Mouse (Mus musculus) bone marrow macrophage, adult 2 months (primary cell): ENCODE results near the gene Abcg8. TPM values are rescaled to one million over a fixed set of nuclear protein-coding genes. Genes with fewer than 3 reads are reported as not detected.

Experiments used
- H3K27ac ChIP-seq: 2 replicates; pipeline ENCODE4 v1.5.1; 2012; ENCODE audit warnings: low read depth, low read length; ENCODE audit not compliant: insufficient read depth
- H3K4me1 ChIP-seq: 2 replicates; pipeline ENCODE4 v1.6.1; 2012; ENCODE audit warnings: low read length; ENCODE audit not compliant: control insufficient read depth, insufficient read depth
- H3K4me3 ChIP-seq: 2 replicates; pipeline ENCODE4 v1.5.1; 2012; ENCODE audit warnings: mild to moderate bottlenecking, low read length, moderate library complexity; ENCODE audit not compliant: insufficient read depth
- CTCF ChIP-seq: IDR thresholded peaks from 2 replicates; pipeline ENCODE4 v1.5.1; 2012; ENCODE audit warnings: low read depth, mild to moderate bottlenecking, low read length, moderate library complexity
- POLR2A ChIP-seq: IDR thresholded peaks from 2 replicates; pipeline ENCODE4 v1.6.1; 2012; ENCODE audit warnings: mild to moderate bottlenecking, low read depth, low read length, borderline replicate concordance
- polyA plus RNA-seq: library from polyadenylated mRNA; stranded (reverse); fragments of >200 nt; gene quantifications from 2 replicates; pipeline ENCODE4 v1.2.4, GENCODE M21; 2012; ENCODE audit not compliant: missing spikeins, insufficient read depth, insufficient read length

Gene Abcg8
- polyA plus RNA-seq, 1 experiment: not detected

DNA sequence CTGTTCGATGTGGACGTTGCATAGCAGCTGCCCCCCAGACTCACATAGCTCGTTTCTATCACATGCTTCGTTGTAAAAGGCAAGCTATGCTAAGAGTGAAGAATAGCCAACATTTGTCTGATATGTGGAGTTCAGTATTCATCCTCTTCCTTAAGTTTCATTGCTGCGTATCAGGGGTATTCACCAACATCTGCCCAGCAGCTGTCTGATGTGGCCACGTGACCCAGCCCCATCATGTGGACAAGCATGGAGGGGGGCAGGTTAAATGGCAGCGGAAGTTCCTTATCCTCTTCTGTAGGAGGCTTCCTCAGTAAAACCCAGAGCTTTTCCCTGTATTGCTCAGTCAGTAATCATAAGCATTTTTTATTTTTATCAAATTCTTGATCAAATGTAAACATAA is 18.3 kb upstream of the Abcg8 start:
- no peaks in the 10 kb centered on the region for H3K4me1 ChIP-seq
- TF ChIP-seq POLR2A (no peak), CTCF (no peak)
- H3K4me3 ChIP-seq: no peak overlapping the region
- no peak overlapping the region for H3K27ac ChIP-seq

DNA sequence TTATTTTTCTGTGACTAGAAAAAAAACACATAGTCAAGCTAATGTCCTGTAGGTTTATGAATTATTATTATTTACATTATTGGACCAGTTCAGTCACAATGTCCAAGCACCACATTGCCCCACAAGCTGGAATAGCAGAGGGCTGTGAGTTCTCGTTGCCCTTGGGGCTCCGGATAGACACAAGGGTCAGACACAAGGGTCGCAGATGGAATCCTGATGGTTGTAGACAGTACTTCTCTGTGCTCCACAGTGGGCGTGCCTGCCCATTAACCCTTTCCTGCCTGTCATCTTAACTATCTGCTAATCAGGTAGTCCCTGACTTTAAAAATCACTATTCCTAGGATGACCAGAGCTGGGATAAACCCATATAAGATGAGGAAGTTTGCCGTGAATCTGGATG is 17.9 kb upstream of the Abcg8 start:
- Histone ChIP-seq H3K27ac (no peak overlapping the region), H3K4me1 (no peaks in the 10 kb centered on the region), H3K4me3 (no peak overlapping the region)
- TF ChIP-seq POLR2A: no peak
- TF ChIP-seq CTCF: no peak

DNA sequence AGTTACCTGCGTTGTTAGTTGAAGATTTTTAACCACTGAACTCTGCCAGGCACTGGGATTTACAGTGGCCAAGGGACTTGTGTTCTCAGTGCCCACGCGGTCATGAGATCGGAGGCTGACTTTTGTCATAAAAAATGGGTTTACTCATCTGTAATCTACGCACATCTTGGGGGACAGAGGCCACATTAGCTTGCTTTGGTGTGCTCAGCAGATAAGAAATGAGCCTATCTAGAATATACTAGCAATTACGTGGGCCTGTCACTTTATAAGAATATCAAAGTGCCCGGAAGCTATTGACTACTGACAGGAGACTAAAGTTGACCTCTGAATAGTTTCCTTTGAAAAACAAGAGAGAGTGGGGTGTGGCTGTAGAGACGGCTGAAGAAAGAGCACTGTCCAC is 17.2 kb upstream of the Abcg8 start:
- Histone ChIP-seq H3K4me3 (no peak overlapping the region), H3K27ac (no peak overlapping the region), H3K4me1 (no peaks in the 10 kb centered on the region)
- TF ChIP-seq POLR2A (no peak), CTCF (no peak)

DNA sequence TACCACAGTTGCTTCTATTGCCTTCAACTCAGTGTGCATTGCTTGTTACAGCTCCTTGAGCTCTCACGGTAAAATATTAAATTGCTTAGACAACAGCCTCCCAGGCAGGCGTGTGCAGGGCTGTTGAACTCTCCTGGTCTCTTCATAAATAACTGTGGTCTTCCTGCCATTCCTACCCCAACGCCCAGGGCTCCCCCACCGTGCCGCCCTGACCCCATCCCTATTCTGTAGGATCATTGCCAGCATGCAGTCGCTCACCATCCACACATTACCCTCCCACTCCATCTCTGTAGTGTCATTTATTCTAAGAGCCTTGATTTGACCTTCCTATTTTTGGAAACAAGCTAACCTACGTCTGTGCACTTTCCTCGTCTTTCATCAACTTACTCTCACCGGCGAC is 11.0 kb upstream of the Abcg8 start:
- Histone ChIP-seq H3K27ac (no peak overlapping the region), H3K4me1 (no peaks in the 10 kb centered on the region), H3K4me3 (no peak overlapping the region)
- TF ChIP-seq CTCF (no peak), POLR2A (no peak)

DNA sequence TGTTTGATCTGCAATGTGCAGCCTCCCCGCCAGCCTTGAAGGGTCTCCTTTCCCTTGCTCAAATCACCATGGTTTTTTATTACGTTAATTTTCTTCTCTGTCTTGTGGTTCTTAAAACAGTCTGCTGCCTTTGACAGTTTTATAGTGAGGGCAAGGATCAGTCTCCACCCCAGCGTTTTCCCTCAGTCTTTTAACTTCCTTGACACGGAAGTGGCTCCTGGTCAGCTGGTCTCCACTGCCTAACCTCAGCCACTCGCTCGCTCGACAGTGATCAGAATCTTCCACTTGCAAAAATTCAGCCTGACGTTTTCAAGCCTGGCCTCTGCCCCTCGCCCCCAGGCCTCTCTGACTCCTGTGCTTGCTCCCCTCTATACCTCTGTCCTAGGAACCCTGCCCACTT is 10.4 kb upstream of the Abcg8 start:
- Histone ChIP-seq H3K4me3 (no peak overlapping the region), H3K27ac (no peak overlapping the region), H3K4me1 (no peaks in the 10 kb centered on the region)
- TF ChIP-seq CTCF (no peak), POLR2A (no peak)

DNA sequence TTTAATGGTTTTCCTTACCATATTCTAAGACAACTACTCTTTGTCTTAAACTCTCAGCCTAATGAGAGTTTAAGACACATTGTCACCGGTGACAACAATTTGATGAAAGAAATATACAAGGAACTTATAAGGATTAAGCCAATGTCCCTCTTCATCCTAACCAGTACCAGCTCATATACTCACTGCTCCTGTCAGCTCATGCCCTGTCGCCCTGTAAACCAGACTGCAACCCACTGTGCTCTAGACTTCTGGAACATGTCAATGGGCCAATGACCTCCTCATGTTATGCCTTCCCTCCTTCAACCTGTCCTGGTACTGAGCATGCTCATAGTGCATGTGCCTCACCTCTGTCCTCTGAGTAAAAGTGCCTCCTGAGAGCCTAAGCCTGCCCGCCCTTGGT is 8.3 kb upstream of the Abcg8 start:
- Histone ChIP-seq H3K4me1 (no peaks in the 10 kb centered on the region), H3K27ac (no peak overlapping the region), H3K4me3 (no peak overlapping the region)
- no peak for TF ChIP-seq CTCF
- TF ChIP-seq POLR2A: no peak

DNA sequence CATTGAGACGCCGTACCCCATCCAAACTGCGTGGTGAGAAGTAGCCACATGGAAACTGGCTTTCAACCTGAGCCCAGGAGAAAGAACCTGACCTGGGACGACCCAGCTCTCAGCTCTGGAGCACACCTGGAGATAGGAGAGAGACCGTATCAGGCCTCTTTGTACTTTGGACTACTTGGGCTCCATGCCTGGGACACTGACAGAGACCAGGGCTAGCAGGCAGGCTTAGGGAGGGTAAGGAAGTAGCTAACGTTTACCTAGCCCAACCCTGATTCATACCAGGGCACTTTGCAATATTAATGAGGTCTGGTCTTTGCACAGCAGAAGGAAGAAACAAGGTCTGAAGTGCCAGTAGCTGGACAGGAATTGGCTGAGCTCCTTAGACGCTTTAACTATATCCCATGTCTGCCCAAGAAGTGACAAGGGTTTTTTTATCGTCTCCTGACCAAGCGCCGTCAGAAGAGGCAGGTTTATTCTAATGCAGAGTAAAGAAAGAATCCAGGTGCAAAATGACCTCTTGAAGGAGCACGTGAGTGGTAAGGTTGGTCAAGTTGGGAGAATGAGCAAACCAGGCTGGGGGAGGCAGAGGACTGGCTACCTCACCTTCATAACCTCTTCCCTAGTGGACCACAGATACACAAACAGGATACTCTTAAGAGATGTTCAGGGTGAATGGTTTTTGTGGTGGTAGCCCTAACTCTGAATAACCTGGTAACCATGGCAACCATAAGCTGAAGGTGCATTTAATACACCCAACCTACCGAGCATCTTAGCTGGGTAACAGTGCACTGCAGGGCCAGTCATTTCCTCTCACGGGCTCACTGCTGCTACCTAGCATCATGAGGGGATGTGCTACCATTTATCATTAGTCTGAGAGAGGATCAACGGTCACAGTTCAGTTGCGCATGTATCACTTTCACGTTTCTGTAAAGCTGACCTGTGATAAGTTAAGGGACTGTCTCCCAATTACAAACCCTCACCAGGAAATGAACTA is 3.4 kb upstream of the Abcg8 start:
- no peaks in the 10 kb centered on the region; the same call in 1 of the 2 replicates for H3K4me1 ChIP-seq
- no peak overlapping the region for H3K27ac ChIP-seq
- H3K4me3 ChIP-seq: no peak overlapping the region
- no peak for TF ChIP-seq CTCF
- TF ChIP-seq POLR2A: no peak

DNA sequence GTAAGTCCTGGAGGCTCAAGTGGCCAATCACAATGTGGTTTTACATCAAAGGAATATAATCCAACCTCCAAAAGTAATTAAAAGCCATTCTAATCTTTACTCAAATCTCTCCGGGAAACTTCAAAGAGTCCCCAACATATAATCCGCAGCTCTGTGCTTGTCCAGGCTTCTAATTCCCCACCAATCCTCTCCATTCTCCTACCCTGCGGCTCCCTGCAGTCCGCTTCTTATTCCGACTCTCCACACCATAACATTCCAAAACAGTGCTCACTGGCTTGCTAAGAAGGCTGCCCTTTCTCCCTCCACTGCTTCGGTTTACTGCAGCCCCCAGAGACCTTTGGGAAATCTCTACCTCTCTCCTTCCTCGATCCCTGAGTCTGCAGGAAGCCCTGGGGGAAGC is 2.1 kb upstream of the Abcg8 start:
- Histone ChIP-seq H3K4me3 (no peak overlapping the region), H3K4me1 (no peaks in the 10 kb centered on the region; the same call in 1 of the 2 replicates), H3K27ac (no peak overlapping the region)
- TF ChIP-seq POLR2A (no peak), CTCF (no peak)

DNA sequence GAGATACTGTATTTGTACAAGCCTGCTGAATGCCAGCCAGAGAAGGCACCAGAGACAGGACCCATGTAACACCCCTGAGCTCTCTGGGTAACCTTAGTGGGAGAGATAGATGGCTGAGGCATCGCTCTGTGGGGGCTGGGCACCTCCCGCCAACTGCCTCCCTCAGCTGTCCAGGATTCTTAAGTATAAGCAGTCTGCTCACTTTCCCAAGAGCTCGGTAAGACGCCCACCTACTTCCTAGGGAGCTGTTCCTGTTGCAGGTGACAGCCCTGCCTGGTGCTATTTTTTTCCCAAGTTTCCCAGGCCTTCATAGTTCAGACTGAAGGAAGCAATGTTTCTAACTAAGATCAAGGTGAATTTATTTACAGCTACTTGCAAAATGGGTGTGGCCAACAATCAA is 898 bp upstream of the Abcg8 start:
- Histone ChIP-seq H3K4me1 (no peaks in the 10 kb centered on the region; the same call in 1 of the 2 replicates), H3K4me3 (no peak overlapping the region), H3K27ac (no peak overlapping the region)
- no peak for TF ChIP-seq POLR2A

DNA sequence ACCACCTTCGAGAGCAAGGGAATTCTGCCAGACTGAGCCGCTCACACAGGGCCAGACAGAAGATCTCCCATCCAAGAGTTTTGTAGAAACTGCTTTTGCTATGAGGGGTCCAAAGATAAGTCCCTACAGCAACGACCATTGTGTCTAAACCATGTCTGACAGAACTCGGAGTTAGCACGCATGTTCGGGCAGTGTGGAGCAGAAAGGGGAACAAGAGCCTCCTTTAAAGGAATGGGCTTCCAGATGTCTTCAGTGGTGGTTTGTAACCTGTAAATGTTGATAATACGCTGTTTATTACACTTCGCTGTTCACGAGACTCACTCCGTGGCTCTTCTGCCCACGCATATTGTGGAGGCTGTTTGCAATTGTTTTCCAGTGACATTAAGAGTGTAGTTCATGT is 1.5 kb downstream of the Abcg8 start:
- Histone ChIP-seq H3K4me1 (no peaks in the 10 kb centered on the region; the same call in 1 of the 2 replicates), H3K27ac (no peak overlapping the region), H3K4me3 (no peak overlapping the region)
- TF ChIP-seq POLR2A: no peak
- no peak for TF ChIP-seq CTCF
